Mouse (Mus musculus) retina, adult 2 months (tissue): ENCODE measurements around the gene Fetub.

ENCODE experiments used
- DNase-seq: peaks from one replicate; pipeline ENCODE4 v3.0.0-alpha.2; 2012; ENCODE audit warnings: low read depth, low spot score

The Fetub gene

GRCm38 (mm10) chr16:22918034-22918433, at the start of gene Fetub:
Fetub (plus strand) TSS chr16:22918334.
- DNase-seq, result no peak

- DNase-seq, result no peak
These were observed 45.7 kb upstream of the Fetub start for GRCm38 (mm10) chr16:22872397-22872796.

GRCm38 (mm10) chr16:22873369-22873768, 44.8 kb upstream of the Fetub start:
- DNase-seq, result no peak

DNA sequence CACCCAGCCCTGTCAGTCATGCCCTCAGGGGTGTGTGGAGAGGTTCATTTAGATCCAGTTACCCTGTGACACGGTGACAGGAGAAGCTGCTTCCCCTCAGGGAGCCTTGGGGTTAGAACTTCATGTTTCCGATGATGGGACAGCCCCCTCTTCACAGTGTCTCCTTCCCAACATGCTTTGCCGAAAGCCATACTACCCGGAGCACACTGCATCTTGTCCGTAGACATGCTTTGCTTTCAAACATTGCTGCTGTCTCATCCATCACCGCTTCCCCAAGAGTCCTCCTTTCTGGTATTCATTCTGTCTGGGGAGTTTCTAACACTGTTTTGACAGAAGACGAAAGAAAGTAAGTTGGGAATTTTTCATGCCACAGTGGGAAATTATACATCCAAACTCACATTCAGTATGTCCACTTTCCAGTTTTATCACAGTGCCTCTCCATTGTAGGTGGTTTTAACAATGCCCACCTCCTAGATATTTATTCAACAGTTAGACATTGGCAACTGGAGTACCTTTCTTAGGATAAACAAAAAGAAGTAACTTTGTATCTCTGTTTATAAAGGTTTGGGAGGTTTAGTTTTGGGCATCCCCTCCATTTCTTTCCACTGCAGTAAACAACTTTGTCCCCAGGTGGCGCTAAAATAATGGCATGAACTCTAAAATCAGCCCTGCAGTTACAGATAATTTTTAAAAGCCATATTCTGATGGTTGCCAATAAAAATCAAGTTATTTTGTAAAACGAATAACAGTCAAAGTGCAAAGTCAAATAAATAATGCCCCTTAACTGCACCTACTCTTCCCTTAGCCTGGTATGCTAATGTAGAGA, 41.7 kb upstream of the Fetub start:
- no peak for DNase-seq

- no peak for DNase-seq
These were observed 40.3 kb upstream of the Fetub start for GRCm38 (mm10) chr16:22877660-22878390.

DNA sequence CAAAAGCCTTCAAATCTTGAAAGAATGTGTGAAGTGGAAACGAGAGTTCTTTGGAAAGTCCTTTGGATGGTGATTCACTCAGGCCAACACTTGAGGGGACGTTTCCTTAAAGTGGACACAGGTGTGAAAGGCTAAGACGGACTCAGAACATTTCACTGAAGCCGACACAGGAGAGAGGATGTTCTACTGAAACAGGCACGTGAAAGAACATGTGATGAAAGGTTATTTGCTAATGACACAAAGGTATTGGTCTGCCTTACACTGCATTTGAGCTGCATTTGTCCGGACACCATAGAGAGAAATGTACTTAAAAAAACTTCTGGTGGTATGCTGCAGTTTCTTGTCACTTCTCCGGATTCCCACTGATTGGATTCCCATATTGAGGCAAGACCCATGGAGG, 39.4 kb upstream of the Fetub start:
- no peak for DNase-seq

DNA sequence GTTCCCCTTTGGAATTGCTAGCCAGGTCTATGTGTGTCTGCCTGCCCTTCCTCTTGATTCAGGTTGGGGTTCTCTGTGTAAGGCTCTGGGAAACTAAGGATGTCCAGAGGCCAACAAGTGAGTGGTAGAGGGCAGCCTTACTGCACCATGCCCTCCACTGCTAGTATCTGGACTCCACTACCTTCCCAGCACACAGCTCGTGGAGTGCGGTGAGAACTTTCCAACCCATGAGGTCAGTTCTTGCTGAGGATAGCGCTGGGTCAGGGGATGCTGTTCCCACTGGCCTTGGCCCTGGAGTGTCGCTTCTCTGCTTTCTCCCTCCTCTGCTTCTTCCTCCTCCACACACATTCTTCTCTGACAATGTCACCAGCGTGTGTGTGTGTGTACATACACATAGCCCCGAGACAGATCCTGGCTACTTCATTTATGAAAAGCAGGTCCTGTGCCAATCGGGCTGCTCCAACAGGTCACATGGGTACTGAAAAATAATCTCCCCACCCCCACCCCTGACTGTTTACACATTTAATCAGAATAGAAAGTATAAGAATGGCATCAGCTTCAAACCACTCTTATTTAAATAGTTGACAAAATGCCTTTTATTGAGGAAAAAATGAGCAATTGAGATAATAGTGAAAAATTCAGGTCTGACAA, 38.1 kb upstream of the Fetub start:
- no peak for DNase-seq

- no peak for DNase-seq
These were observed 37.2 kb upstream of the Fetub start for GRCm38 (mm10) chr16:22880900-22881299.

GRCm38 (mm10) chr16:22881487-22881886, 36.6 kb upstream of the Fetub start:
- no peak for DNase-seq

DNA sequence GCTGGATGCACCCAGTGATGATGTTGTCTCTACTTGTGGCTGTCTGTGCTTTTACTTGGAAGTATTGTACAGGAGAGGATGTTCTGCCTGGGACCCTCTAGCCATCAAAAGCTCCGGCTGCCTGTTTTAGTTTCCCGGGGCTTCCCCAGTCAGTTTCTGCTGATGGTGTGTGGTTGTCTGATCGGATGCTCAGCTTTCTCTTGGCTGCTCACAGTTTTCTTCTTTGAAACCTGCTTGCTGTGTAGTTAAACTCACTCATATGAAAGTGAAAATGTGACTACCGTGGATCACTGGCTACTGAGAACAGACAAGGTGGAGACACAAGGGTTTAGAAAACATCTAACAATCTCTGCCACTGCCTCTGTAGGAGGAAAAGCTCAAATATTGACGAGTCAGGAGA, 34.7 kb upstream of the Fetub start:
- DNase-seq, result no peak

- no peak for DNase-seq
These were observed 32.8 kb upstream of the Fetub start for GRCm38 (mm10) chr16:22885356-22885755.

DNA sequence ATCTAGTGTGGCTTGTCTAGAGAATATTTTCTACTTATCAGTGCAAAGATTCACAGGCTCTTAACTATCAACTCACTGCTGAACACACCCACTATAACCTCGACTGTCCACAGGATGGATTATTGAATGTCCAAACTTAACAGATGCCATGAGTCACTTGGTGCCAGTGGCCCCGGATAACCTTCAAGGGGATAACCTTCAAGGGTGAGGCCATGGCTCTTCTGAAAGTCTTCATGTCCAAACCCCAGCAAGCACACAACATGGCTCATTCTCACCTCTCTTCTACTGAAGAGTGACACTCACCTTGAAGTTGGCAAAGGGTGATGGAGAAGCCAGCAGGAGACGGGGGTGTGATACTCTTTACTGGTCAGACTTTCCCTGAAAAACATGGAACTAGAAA, 31.4 kb upstream of the Fetub start:
- no peak for DNase-seq

DNA sequence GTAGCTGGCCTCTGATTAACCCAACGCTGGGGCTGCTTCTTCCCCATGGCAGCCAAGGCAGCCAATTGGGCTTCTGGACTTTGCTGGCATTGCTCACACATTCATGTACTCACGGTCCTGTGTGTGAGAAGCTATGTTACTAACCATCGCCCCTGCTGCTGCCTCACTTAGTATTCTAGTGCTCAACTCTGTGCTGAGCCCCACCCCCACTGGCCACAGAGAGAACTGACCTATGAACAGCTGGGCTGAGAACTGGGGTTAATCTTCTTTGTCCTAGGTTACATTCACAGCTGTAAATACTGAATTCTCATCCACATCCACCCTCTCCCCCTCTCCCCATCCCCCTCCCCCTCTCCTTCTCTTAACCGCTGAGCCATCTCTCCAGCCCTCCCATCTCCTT, 29.3 kb upstream of the Fetub start:
- DNase-seq, result no peak

DNA sequence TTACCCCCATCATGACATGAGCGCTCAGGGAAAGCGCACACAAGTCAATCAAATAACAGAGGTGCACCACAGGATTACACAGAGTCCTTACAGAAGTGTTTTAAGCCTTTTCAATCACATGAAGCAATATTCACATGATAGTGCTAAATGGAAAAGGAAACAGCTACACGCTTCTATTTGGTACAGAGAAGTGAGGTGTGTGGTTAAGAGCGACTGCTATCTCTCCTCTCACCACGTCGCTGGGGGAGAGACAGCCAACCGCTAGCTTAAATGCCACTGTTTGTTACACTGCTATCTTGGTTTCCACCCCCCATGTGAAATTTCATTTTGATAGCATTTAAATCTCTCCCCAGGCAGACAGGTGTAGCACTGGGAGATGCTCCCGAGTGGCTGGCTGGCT, 28.4 kb upstream of the Fetub start:
- DNase-seq, result no peak

DNA sequence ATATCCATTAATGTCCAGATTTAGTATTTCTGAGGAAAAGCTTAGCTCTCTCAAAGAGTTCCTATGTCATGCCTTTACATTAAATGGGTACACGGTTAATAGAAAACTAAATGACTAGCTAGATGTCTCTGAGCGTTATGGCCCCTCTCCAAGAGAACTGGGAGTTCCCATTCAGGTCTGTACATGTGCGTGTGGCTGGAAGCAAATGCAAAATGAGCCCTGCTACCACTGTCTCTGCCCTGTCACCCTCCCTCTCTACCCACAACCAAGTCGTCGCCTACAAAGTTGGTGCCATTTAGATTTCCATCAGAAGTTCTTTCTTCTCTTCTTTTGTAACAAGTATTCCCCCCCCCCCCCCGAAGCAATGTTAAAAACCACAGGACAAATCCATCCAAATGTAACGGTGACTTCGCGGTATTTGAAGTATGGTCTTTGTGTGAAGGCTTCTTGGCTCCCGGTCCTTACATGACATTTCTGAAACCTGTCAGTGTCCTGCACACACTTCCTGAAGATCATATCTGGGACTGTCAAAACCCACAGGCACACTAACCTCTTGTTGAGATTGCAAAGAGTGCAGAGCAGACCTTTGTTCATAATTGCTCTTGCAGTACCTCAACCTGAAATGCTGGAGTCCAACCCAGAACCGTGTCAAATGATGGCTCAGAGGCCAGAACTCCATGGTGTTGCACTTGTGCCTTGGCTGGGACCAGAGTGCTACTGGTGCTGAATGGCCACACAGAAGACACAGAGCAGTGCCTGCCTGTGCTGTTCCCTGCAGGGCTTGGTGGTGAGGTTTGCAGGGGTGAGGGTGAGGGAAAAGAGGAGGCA, 27.2 kb upstream of the Fetub start, which contains the start of gene Ahsg:
Gene Ahsg, plus strand, starts transcription at position 595 of the 828 bp plus-strand sequence.
- DNase-seq, result no peak

DNA sequence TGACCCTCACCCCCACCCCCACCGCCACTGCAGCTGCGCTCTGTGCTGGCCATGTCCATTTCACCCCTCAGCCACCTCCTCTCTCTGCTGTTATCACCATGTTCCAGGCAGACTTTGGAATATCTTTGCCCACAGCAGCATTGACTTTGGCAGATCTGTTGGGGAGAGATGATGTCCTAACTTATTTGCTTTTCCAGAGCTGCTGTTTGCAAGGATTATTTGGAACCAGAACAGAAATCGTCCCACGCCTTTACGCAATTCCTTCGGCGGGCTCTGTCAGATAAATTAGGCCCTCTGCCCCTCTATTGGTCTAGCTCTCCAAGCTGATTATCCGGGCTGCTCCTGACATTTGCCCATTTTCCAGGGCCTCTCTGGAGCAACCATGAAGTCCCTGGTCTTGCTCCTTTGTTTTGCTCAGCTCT, 26.4 kb upstream of the Fetub start:
- DNase-seq, result no peak

DNA sequence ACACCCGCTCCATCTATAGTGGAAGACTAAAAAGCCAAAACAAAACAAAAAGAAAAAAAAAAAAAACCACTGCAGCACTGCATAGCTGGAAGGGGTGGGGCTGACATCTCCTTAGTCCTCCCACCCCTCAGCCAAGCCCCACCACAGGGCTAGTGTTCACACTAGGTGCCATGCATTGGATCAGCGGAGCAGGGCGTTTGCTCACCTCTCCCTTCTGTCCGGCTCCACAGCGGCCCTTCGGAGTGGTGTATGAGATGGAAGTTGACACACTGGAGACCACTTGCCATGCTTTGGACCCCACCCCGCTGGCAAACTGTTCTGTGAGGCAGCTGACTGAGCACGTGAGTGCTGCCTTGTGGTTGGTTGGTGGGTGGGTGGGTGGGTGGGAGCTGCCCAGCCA, 24.0 kb upstream of the Fetub start:
- DNase-seq, result no peak

GRCm38 (mm10) chr16:22896618-22897017, 21.5 kb upstream of the Fetub start:
- no peak for DNase-seq

- DNase-seq, result no peak
These were observed 18.8 kb upstream of the Fetub start for GRCm38 (mm10) chr16:22899346-22899745.

DNA sequence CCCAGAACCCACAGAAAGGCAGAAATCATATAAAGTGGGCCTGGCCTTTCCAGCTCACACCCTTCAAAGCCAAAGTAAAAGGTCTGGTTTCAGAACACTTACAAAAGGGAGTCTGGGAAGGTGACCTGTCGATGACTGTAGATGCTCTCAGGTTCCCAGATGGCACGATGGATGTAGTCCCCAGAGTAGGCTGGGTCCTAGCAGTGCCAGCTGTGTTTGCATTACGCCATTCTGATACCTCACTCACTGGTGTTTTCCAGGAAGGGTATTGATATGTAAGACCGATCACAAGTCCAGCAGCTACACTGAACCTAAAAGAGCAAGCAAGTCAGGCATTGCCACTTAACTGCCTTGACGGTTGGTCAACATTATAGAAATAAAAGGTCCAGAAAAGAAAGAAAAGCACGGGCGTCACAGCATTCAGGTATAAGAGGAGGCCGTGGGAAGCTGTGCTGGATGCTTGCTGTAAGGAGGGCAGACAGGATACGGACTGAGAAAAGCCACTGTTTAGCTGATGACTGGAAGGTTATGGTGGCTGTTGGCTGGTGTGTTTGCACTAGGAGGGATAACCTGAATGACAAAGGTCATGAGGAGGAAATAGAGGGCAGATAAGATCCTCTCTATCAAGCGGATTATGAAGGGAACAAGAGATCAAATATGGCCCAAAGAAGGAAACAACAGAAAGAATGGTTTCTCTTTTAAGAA, 18.1 kb upstream of the Fetub start:
- DNase-seq, result no peak

- DNase-seq, result no peak
These were observed 16.8 kb upstream of the Fetub start for GRCm38 (mm10) chr16:22901326-22901725.
